In the genomic region with DNA sequence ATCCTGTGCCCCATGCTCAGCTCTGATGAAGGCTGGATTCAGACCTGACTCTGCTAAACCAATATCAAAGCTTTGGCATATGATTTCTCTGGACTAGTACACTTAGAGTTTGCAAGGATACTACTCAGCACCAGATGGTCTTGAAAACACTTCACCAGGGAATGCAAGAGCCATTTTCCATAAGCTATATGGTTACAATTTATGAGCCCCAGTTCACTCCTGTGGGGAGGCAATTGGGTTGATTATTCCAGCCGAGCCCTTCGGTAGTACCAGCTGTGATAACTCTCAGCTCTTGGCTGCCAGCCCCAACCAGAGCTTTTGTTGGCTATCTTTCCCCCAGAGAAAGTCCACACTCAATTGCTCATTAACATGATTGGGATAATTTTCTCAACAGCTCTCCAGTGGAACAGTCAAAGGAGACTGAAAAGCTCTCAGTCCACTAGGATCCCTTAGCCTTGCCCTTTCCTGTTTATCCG, we compare ENCODE assay signal across 8 mouse cellular contexts.
DNase-seq lines count a peak whose midpoint lies in the region; ATAC-seq lines count a peak whose summit lies in the region.

No protein-coding gene starts in this region.

- peak; percentile 67 for ATAC-seq in frontal cortex, adult (ENCODE audit: low TSS enrichment)
- ATAC-seq in embryonic facial prominence, embryonic 14.5 days (ENCODE audit: low read depth), result peak; percentile 57; the same call in 1 of the 2 replicates
- peak; percentile 91 for ATAC-seq in limb, embryonic 13.5 days (ENCODE audit: low FRiP score, low read depth)

- no peak overlapping the region for H3K4me3 ChIP-seq in embryonic facial prominence, embryonic 14.5 days (ENCODE audit: low read depth, low read length)
- H3K4me3 ChIP-seq in limb, embryonic 13.5 days, result no peak overlapping the region

- no peaks in the 10 kb centered on the region for H3K4me1 ChIP-seq in embryonic facial prominence, embryonic 14.5 days (ENCODE audit: control insufficient read depth, insufficient read depth, low read length)
- H3K4me1 ChIP-seq in limb, embryonic 13.5 days, result peaks cover 22% of the 10 kb centered on the region

- H3K27ac ChIP-seq in embryonic facial prominence, embryonic 14.5 days (replicated peaks; ENCODE audit: low read depth, low read length), result no peak overlapping the region
- H3K27ac ChIP-seq in limb, embryonic 13.5 days, result peak overlapping the region; percentile 48; the same call in 1 of the 2 replicates

- 37% methylated on average over 3 of the region's 3 CpGs for WGBS in embryonic facial prominence, embryonic 14.5 days
- WGBS in limb, embryonic 13.5 days, result 27% methylated on average over 3 of the region's 3 CpGs

- H3K9me3 ChIP-seq in embryonic facial prominence, embryonic 14.5 days (ENCODE audit: control insufficient read depth, low read length), result no peaks in the 10 kb centered on the region
- H3K9me3 ChIP-seq in limb, embryonic 13.5 days, result no peaks in the 10 kb centered on the region

- H3K9ac ChIP-seq in embryonic facial prominence, embryonic 14.5 days (ENCODE audit: low read depth, low read length), result no peak overlapping the region
- no peak overlapping the region for H3K9ac ChIP-seq in limb, embryonic 13.5 days

- H3K27me3 ChIP-seq in embryonic facial prominence, embryonic 14.5 days (replicated peaks; ENCODE audit: control insufficient read depth, insufficient read depth, low read length), result no peaks in the 10 kb centered on the region
- no peaks in the 10 kb centered on the region for H3K27me3 ChIP-seq in limb, embryonic 13.5 days

- DNase-seq in frontal cortex, postnatal 14 days (ENCODE audit: low spot score in 2 of 2), result no peak
- DNase-seq in embryonic facial prominence, embryonic 14.5 days (ENCODE audit: low spot score), result peak; percentile 55
- peak; percentile 44 for DNase-seq in kidney, adult 9 months
- DNase-seq in right cerebral cortex, postnatal 4 days, result peak; percentile 19
- DNase-seq in embryo, embryonic 11 days, result no peak
- no peak for DNase-seq in ovary, adult 18-20 months (ENCODE audit: low spot score)

- H3K36me3 ChIP-seq in embryonic facial prominence, embryonic 14.5 days (ENCODE audit: control insufficient read depth, insufficient read depth, low read length), result no peaks in the 10 kb centered on the region
- H3K36me3 ChIP-seq in limb, embryonic 13.5 days, result no peaks in the 10 kb centered on the region

- H3K4me2 ChIP-seq in embryonic facial prominence, embryonic 14.5 days (ENCODE audit: low read depth, low read length), result no peak overlapping the region
- 0 out of 2 replicates have a peak overlapping the region, but pooled peaks have one; percentile 3 for H3K4me2 ChIP-seq in limb, embryonic 13.5 days (replicated peaks)

Comparison
In these comparisons a context has a peak if more than half of its experiments do, and no peak if none do; other contexts are left out.
1. DNase-seq: peak in embryonic facial prominence, embryonic 14.5 days (single experiment), kidney, adult 9 months (single experiment) and right cerebral cortex, postnatal 4 days (single experiment); none in frontal cortex, postnatal 14 days (0 of 2), embryo, embryonic 11 days (single experiment) and ovary, adult 18-20 months (single experiment).
2. Peak in every context shown above with its lines, with median percentiles within 50 percentile points of each other: ATAC-seq.